Mouse (Mus musculus) natural killer cell, adult 2 months (primary cell): ENCODE measurements at regions not wholly inside any gene's neighbourhood (a gene's known extent, or its start where the extent isn't known, plus 50 kb on each side); places are given as distances from the start of the nearest gene placed in this dataset.

Experiments used
- DNase-seq, 2 experiments: peaks; one replicate each; pipeline ENCODE4 v3.0.0; 2022; ENCODE audit warnings: low spot score in 2 of 2

DNA sequence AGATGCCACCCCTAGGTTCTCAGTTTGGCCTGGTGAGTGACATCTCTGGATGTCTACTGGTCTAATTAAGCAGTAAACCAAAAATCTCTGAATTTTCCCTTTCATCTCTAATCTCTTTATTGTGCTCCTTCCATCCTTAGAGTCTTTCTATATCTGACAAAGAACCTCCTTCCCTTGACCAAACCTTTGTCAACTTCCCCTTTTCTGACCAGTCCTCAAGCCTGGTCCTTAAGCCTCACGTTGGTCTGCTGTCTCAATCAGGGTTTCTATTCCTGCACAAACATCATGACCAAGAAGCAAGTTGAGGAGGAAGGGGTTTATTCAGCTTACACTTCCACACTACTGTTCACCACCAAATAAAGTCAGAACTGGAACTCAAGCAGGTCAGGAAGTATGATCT, 116.4 kb upstream of the Tab2 start:
- DNase-seq: no peak

DNA sequence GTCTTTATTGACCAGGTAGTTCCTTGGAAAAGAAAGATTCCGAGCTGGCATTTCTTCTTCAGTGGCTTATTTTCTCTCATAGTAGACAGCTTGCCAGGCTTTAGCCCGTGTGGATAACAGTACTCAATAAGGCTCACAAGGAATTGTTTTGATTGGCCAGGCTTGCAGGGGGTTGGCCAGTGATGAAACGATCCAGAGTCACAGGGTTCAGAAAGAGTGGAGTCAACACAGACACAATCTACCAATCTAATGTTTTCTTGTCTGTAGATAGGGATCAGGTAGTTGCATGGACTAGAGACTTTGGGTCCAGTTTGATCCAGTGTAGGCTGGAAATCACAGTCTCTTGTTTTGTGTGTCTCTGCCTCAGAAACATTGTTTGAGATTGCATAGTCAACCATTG, 115.8 kb upstream of the Tab2 start:
- no peak for DNase-seq

GRCm38 (mm10) chr10:8070472-8070871, 114.4 kb upstream of the Tab2 start:
- DNase-seq: no peak

- DNase-seq: peak in 1 of 2 experiments; percentile 10
These were observed 110.9 kb upstream of the Tab2 start for GRCm38 (mm10) chr10:8066926-8067325.

- peak; percentile 56 to 62 for DNase-seq
These were observed 109.7 kb upstream of the Tab2 start for GRCm38 (mm10) chr10:8065746-8066145.

- DNase-seq: no peak
These were observed 108.3 kb upstream of the Tab2 start for GRCm38 (mm10) chr10:8064281-8064680.

GRCm38 (mm10) chr10:8063458-8064090, 107.5 kb upstream of the Tab2 start:
- no peak for DNase-seq

DNA sequence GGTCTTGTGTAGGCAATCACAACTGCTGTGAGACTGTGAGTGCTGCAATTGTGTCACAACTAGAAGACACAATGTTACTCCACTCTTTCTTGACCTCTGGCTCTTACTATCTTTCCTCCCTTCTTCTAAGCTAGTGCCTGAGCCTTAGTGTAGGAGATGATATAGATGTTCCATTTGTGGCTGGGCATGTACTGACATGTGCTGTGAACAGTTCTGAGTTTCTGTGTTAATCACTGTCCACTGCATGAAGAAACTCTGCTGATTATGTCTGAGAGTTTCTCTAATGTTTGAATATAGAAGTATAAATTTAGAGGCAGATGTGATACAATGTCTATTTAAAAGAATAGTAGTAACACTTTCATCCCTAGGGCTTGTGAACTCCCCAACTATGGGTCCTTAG, 105.0 kb upstream of the Tab2 start:
- no peak for DNase-seq

- no peak for DNase-seq
These were observed 103.7 kb upstream of the Tab2 start for GRCm38 (mm10) chr10:8059769-8060168.

GRCm38 (mm10) chr10:8057855-8058254, 101.8 kb upstream of the Tab2 start:
- no peak for DNase-seq

DNA sequence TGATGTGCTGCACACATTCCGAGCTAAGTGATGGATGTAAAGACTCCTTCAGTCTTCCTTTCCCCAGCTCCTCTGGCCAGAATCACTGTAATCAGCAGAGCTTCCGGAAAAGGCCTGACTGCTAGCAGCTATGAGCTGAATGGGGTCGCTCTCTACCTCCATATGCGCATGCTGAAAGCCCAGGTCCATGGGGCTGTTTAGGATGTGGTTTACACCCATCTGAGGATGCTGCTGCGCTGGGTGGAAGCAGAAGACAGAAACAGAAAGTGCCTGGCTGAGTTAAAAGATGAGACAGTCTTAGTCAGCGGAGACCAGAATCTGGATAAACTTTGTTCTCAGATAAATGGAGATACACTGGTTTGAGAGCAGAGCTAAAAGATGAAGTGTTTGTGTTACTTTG, 99.3 kb upstream of the Tab2 start:
- peak; percentile 76 to 86 for DNase-seq

DNA sequence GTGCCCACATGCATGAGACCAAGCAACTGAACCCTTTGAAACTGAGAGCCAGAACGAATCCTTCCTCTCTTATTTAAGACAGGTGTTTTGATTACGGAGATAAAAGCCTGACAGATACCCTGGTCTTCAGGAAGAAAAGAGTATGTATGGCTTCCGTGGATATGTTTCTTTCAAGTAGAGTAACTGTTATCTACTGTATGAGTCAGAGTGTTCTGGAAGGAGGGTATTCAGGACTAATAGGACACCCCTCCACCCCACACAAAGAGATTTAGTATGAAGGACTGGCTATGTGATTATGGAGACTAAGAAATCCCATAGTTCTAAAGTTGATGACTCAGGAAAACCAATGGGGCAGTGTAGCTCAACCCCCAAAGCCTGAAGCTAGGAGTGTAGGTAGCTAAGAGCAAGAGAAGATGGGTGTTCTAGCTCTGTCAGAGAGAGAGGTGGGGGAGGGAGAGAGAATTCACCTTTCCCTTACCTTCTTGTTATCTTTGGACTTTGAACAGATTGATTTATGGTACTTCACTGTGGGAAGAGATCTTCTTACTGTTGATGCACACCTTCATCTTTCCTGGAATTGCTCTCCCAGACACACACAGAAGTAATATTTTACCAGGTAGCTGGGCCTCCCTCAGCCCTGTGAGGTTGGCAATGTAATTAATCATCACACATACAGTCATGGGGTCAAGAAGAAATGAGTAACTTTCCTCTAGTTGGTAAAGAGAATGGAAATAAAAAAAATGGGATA, 87.6 kb upstream of the Tab2 start:
- no peak for DNase-seq

- DNase-seq: no peak
These were observed 86.3 kb upstream of the Tab2 start for GRCm38 (mm10) chr10:8042306-8042705.

DNA sequence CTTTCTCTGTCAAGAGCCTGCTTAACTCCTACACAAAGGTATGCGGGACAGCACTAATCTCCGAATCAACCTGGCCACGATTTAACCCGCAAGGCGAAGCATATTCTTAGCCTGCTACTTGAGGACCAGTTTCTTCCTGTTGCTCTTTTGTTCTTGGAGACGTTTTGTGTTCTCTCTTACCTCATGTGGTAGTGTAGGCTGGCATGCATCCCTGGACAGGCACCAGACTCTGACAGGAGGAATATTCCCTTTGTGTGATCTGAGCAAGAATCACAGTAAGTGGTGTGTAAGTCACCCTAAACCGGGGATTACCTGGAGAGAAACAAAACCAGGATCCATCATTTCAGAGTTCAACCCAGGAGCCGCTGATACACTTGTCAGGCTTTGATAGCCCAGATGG, 85.8 kb upstream of the Tab2 start:
- no peak for DNase-seq

DNA sequence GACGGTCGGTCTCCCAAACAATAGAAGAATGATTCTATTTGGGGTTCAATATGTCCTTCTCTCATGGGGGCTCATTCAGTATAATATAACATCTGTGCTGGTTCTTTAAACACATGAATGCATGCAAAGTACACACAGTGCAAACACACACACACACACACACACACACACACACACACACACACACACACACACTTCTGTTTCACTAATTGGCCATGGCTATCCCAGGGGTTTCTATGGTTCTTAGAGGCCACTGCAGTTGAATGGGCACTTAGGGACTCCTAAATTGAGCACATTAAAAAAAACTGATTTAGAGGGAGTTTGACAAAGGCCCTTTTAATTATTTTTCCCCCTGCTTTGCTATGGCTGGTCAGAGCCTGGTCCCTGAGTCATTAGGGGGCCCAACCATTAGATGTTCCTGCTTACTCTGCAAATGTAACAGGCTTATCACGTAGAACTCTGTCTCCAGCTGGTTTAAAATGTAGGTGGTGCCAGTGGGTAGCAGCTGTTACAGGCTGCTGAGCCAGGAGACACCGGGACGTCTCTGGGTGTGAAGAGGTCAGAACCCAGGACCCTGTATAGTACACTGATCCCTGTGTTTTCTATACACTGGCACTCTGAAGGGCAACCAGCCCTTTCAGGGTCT, 82.1 kb upstream of the Tab2 start:
- DNase-seq: no peak

- no peak for DNase-seq
These were observed 80.3 kb upstream of the Tab2 start for GRCm38 (mm10) chr10:8036293-8036692.

DNA sequence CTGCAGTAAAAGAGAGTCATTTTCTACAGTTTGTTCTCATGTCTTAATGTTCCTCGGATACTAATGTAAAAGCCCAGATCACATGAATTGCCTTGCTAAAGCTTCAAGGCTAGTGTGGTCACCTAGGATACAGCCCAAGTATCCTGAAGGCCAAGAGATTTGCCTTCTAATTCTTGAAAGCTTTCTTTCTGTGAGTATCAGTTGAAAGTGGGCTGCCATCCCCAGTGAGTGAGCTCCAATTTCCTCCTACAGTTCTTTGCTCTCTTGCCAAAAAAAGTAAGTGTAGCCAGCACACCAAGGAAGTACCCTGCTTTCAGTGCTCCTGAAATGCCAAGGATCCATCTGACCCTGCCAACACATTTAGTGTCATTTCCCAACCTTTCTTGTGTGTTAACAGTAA, 79.3 kb upstream of the Tab2 start:
- DNase-seq: no peak

GRCm38 (mm10) chr10:8032203-8032602, 76.2 kb upstream of the Tab2 start:
- DNase-seq: no peak

- no peak for DNase-seq
These were observed 72.8 kb upstream of the Tab2 start for GRCm38 (mm10) chr10:8028840-8029239.

GRCm38 (mm10) chr10:8027023-8027422, 71.0 kb upstream of the Tab2 start:
- no peak for DNase-seq

GRCm38 (mm10) chr10:8023741-8024140, 67.7 kb upstream of the Tab2 start:
- DNase-seq: no peak

GRCm38 (mm10) chr10:8021971-8022370, 65.9 kb upstream of the Tab2 start:
- no peak for DNase-seq
